Mouse (Mus musculus): Measurements from ENCODE around the gene Tbxas1.

Gene Tbxas1

GRCm38 (mm10) chr6:38925719-38926118 is 50.5 kb downstream of the Tbxas1 start:
- no peak for DNase-seq

GRCm38 (mm10) chr6:38926135-38926962 is 51.1 kb downstream of the Tbxas1 start:
- no peak for DNase-seq

GRCm38 (mm10) chr6:38926963-38927361 is 51.8 kb downstream of the Tbxas1 start:
- DNase-seq, result no peak

- DNase-seq, result no peak
These were observed 53.3 kb downstream of the Tbxas1 start for GRCm38 (mm10) chr6:38928489-38928888.

- no peak for DNase-seq
These were observed 60.8 kb downstream of the Tbxas1 start for GRCm38 (mm10) chr6:38936009-38936408.

- DNase-seq, result no peak
These were observed 63.2 kb downstream of the Tbxas1 start for GRCm38 (mm10) chr6:38938421-38938820.

- no peak for DNase-seq
These were observed 63.9 kb downstream of the Tbxas1 start for GRCm38 (mm10) chr6:38939096-38939495.

GRCm38 (mm10) chr6:38941016-38941415 is 65.8 kb downstream of the Tbxas1 start:
- DNase-seq, result no peak

- DNase-seq, result no peak
These were observed 67.6 kb downstream of the Tbxas1 start for GRCm38 (mm10) chr6:38942771-38943170.

GRCm38 (mm10) chr6:38944392-38944791 is 69.2 kb downstream of the Tbxas1 start:
- no peak for DNase-seq

- DNase-seq, result no peak
These were observed 69.6 kb downstream of the Tbxas1 start for GRCm38 (mm10) chr6:38944826-38945225.

GRCm38 (mm10) chr6:38945681-38946080 is 70.5 kb downstream of the Tbxas1 start:
- no peak for DNase-seq

GRCm38 (mm10) chr6:38947282-38947681 is 72.1 kb downstream of the Tbxas1 start:
- DNase-seq, result no peak

GRCm38 (mm10) chr6:38949683-38950161 is 74.5 kb downstream of the Tbxas1 start:
- DNase-seq, result no peak

GRCm38 (mm10) chr6:38950341-38950740 is 75.1 kb downstream of the Tbxas1 start:
- DNase-seq, result no peak

GRCm38 (mm10) chr6:38950838-38951237 is 75.6 kb downstream of the Tbxas1 start:
- DNase-seq, result no peak

- no peak for DNase-seq
These were observed 81.4 kb downstream of the Tbxas1 start for GRCm38 (mm10) chr6:38956641-38957040.

GRCm38 (mm10) chr6:38957246-38957645 is 82.0 kb downstream of the Tbxas1 start:
- no peak for DNase-seq

GRCm38 (mm10) chr6:38959502-38959901 is 84.3 kb downstream of the Tbxas1 start:
- DNase-seq, result no peak

GRCm38 (mm10) chr6:38960367-38960766 is 85.2 kb downstream of the Tbxas1 start:
- DNase-seq, result no peak

GRCm38 (mm10) chr6:38960791-38961426 is 85.7 kb downstream of the Tbxas1 start:
- no peak for DNase-seq

GRCm38 (mm10) chr6:38961427-38962033 is 86.3 kb downstream of the Tbxas1 start:
- DNase-seq, result no peak

- no peak for DNase-seq
These were observed 91.6 kb downstream of the Tbxas1 start for GRCm38 (mm10) chr6:38966839-38967238.

GRCm38 (mm10) chr6:38967288-38967687 is 92.1 kb downstream of the Tbxas1 start:
- DNase-seq, result no peak
